In genomic region chr9:78526206-78526605, GRCm38 (mm10) we compare ENCODE assay signal across 21 mouse cellular contexts. TPM values are rescaled to one million over a fixed set of nuclear protein-coding genes. Genes with fewer than 3 reads are reported as not detected.
DNase-seq lines count a peak whose midpoint lies in the region; ATAC-seq lines count a peak whose summit lies in the region.
"Had no signal": no experiment of that assay in that cellular context is flagged by ENCODE, and none has a peak within 500 bp of the region (broad histone marks: within the 10 kb centered on the region; RNA-seq: fewer than 3 reads in every experiment).

No protein-coding gene starts in this region.

- no peak overlapping the region for H3K4me2 ChIP-seq in intestine, embryonic 16.5 days (ENCODE audit: low read depth, low read length)
- no peak overlapping the region for H3K4me2 ChIP-seq in intestine, embryonic 15.5 days (replicated peaks)
- H3K4me2 ChIP-seq in midbrain, embryonic 16.5 days (ENCODE audit: low read length) = no peak overlapping the region
- H3K4me2 ChIP-seq in midbrain, embryonic 11.5 days = no peak overlapping the region
- H3K4me2 ChIP-seq: midbrain, embryonic 12.5 days had no signal

- H3K9me3 ChIP-seq in intestine, embryonic 16.5 days (ENCODE audit: control insufficient read depth, low read length) = no peaks in the 10 kb centered on the region
- H3K9me3 ChIP-seq in intestine, embryonic 15.5 days = no peaks in the 10 kb centered on the region
- no peaks in the 10 kb centered on the region for H3K9me3 ChIP-seq in midbrain, embryonic 16.5 days (replicated peaks; ENCODE audit: control insufficient read depth, low read length, poor library complexity, severe bottlenecking)
- no peaks in the 10 kb centered on the region for H3K9me3 ChIP-seq in midbrain, embryonic 11.5 days (ENCODE audit: control insufficient read depth, low read length)
- H3K9me3 ChIP-seq: embryonic facial prominence, embryonic 13.5 days; heart, embryonic 10.5 days; limb, embryonic 13.5 days; lung, embryonic 15.5 days; midbrain, embryonic 12.5 days; neural tube, embryonic 13.5 days had no signal

- H3K4me3 ChIP-seq in intestine, embryonic 16.5 days (ENCODE audit: low read length) = no peak overlapping the region
- no peak overlapping the region for H3K4me3 ChIP-seq in intestine, embryonic 15.5 days (replicated peaks)
- no peak overlapping the region for H3K4me3 ChIP-seq in midbrain, embryonic 16.5 days (ENCODE audit: low read depth, low read length)
- H3K4me3 ChIP-seq in midbrain, embryonic 11.5 days (ENCODE audit: low read depth, low read length) = no peak overlapping the region
- H3K4me3 ChIP-seq: embryonic facial prominence, embryonic 13.5 days; limb, embryonic 13.5 days; lung, embryonic 15.5 days; midbrain, embryonic 12.5 days; neural tube, embryonic 13.5 days had no signal

- DNase-seq in adrenal gland, adult 2 months = peak; percentile 34
- DNase-seq in adrenal gland, adult 18-20 months (ENCODE audit: low spot score in 2 of 2) = no peak
- DNase-seq in midbrain, embryonic 11.5 days (ENCODE audit: low spot score, missing footprints) = no peak
- DNase-seq: cerebellum, adult 11 months; heart, postnatal 14 days; kidney, adult 11 months; kidney, postnatal 10 days; layer of hippocampus, postnatal 36 days; right cerebral cortex, adult 18-20 months; thymus, postnatal 25 days had no signal

- H3K27me3 ChIP-seq in intestine, embryonic 16.5 days (replicated peaks; ENCODE audit: control insufficient read depth, insufficient read depth, low read length) = no peaks in the 10 kb centered on the region
- H3K27me3 ChIP-seq in intestine, embryonic 15.5 days (replicated peaks) = no peaks in the 10 kb centered on the region
- H3K27me3 ChIP-seq in midbrain, embryonic 16.5 days (ENCODE audit: control insufficient read depth, insufficient read depth, low read depth, low read length) = no peaks in the 10 kb centered on the region
- no peaks in the 10 kb centered on the region for H3K27me3 ChIP-seq in midbrain, embryonic 11.5 days (ENCODE audit: control insufficient read depth, insufficient read depth, low read length)
- H3K27me3 ChIP-seq: embryonic facial prominence, embryonic 13.5 days; limb, embryonic 13.5 days; lung, embryonic 15.5 days; midbrain, embryonic 12.5 days; neural tube, embryonic 13.5 days had no signal

- H3K9ac ChIP-seq in intestine, embryonic 16.5 days (ENCODE audit: low read depth, low read length) = no peak overlapping the region
- no peak overlapping the region for H3K9ac ChIP-seq in intestine, embryonic 15.5 days
- H3K9ac ChIP-seq in midbrain, embryonic 16.5 days (ENCODE audit: low read depth, low read length) = no peak overlapping the region
- no peak overlapping the region for H3K9ac ChIP-seq in midbrain, embryonic 11.5 days (ENCODE audit: low read length)
- H3K9ac ChIP-seq: embryonic facial prominence, embryonic 13.5 days; hindbrain, embryonic 14.5 days; limb, embryonic 13.5 days; lung, embryonic 15.5 days; midbrain, embryonic 12.5 days; neural tube, embryonic 13.5 days had no signal

- WGBS in intestine, embryonic 16.5 days = 86% methylated on average over 2 of the region's 2 CpGs
- 81% methylated on average over 2 of the region's 2 CpGs for WGBS in intestine, embryonic 15.5 days
- 88% methylated on average over 2 of the region's 2 CpGs for WGBS in midbrain, embryonic 16.5 days
- 92% methylated on average over 2 of the region's 2 CpGs for WGBS in midbrain, embryonic 11.5 days

- no peak for ATAC-seq in intestine, embryonic 16.5 days
- ATAC-seq in intestine, embryonic 15.5 days = no peak
- no peak for ATAC-seq in midbrain, embryonic 16.5 days
- ATAC-seq in midbrain, embryonic 11.5 days (ENCODE audit: low FRiP score) = no peak
- no peak for ATAC-seq in erythroid progenitor cell, adult 5-6 weeks (replicated peaks; ENCODE audit: low FRiP score, poor library complexity, severe bottlenecking)

- 0 out of 2 replicates have a peak overlapping the region, but pooled peaks have one; percentile 89 for H3K27ac ChIP-seq in intestine, embryonic 16.5 days (ENCODE audit: low read length)
- no peak overlapping the region for H3K27ac ChIP-seq in intestine, embryonic 15.5 days
- H3K27ac ChIP-seq in midbrain, embryonic 16.5 days (ENCODE audit: low read length) = peak overlapping the region; percentile 31; the same call in 1 of the 2 replicates
- no peak overlapping the region for H3K27ac ChIP-seq in midbrain, embryonic 11.5 days (ENCODE audit: low read depth, low read length)
- H3K27ac ChIP-seq: limb, embryonic 13.5 days; neural tube, embryonic 13.5 days had no signal

- H3K36me3 ChIP-seq in intestine, embryonic 16.5 days (ENCODE audit: control insufficient read depth, insufficient read depth, low read length) = no peaks in the 10 kb centered on the region
- H3K36me3 ChIP-seq in intestine, embryonic 15.5 days = no peaks in the 10 kb centered on the region
- H3K36me3 ChIP-seq in midbrain, embryonic 16.5 days (ENCODE audit: control insufficient read depth, insufficient read depth, low read length) = no peaks in the 10 kb centered on the region
- no peaks in the 10 kb centered on the region; the same call in 1 of the 2 replicates for H3K36me3 ChIP-seq in midbrain, embryonic 11.5 days (ENCODE audit: control insufficient read depth, insufficient read depth, low read length)
- H3K36me3 ChIP-seq: embryonic facial prominence, embryonic 13.5 days; limb, embryonic 13.5 days; lung, embryonic 15.5 days; neural tube, embryonic 13.5 days had no signal

- peaks cover 8% of the 10 kb centered on the region; the same call in 1 of the 2 replicates for H3K4me1 ChIP-seq in intestine, embryonic 16.5 days (ENCODE audit: control insufficient read depth, insufficient read depth, low read length)
- peaks cover 7% of the 10 kb centered on the region; the same call in 1 of the 2 replicates for H3K4me1 ChIP-seq in intestine, embryonic 15.5 days (replicated peaks)
- peaks cover 11% of the 10 kb centered on the region for H3K4me1 ChIP-seq in midbrain, embryonic 16.5 days (ENCODE audit: control insufficient read depth, insufficient read depth, low read length)
- H3K4me1 ChIP-seq in midbrain, embryonic 11.5 days (ENCODE audit: control insufficient read depth, insufficient read depth, low read length) = peaks cover 10% of the 10 kb centered on the region

RNA-seq across cellular contexts. Expression of gene Eef1a1, which starts 37.3 kb away (rescaled TPM):
- 1,000 to 10,000 TPM; 6,873 to 9,883 TPM for total RNA-seq in adrenal gland, adult 2 months (2021)
- polyA plus RNA-seq in adrenal gland, adult 2 months (2012; rRNA removed) = 813 and 861 TPM in 2 replicates
- 1,000 to 10,000 TPM; 6,346 to 6,879 TPM for total RNA-seq in adrenal gland, adult 18-20 months (2021)
- 4,065 and 4,271 TPM in 2 replicates for polyA plus RNA-seq in intestine, embryonic 16.5 days (2015; fragmentation: Nextera tagmentation; extraction: Ambion mirVana)
- 4,456 and 4,538 TPM in 2 replicates for polyA plus RNA-seq in intestine, embryonic 15.5 days (2015; fragmentation: Nextera tagmentation; extraction: Ambion mirVana)
- 2,998 and 3,109 TPM in 2 replicates for polyA plus RNA-seq in midbrain, embryonic 16.5 days (2015; fragmentation: Nextera tagmentation; extraction: Ambion mirVana)
- polyA plus RNA-seq in midbrain, embryonic 11.5 days (2014; fragmentation: Nextera tagmentation; extraction: Ambion mirVana) = 4,628 and 4,661 TPM in 2 replicates
- total RNA-seq in erythroid progenitor cell, adult 5-6 weeks (2015; ENCODE audit: low replicate concordance) = 4,196 and 4,552 TPM in 2 replicates
- 1,708 and 2,374 TPM in 2 replicates for total RNA-seq in erythroid progenitor cell, adult 5-6 weeks (2017; ENCODE audit: low replicate concordance)

Comparison
In these comparisons a context has a peak if more than half of its experiments do, and no peak if none do; other contexts are left out.
1. H3K27ac ChIP-seq: peak in intestine, embryonic 16.5 days (single experiment) and midbrain, embryonic 16.5 days (single experiment); none in intestine, embryonic 15.5 days (single experiment) and midbrain, embryonic 11.5 days (single experiment).